Comparison of ENCODE assay signal across 9 mouse cellular contexts in genomic region chr5:32335172-32335571, GRCm38 (mm10).
A peak's percentile ranks its signal among the peaks of the same experiment; 100 is the strongest.
DNase-seq lines count a peak whose midpoint lies in the region; ATAC-seq and TF ChIP-seq lines count a peak whose summit lies in the region.
"Had no signal": no experiment of that assay in that cellular context is flagged by ENCODE, and none has a peak within 500 bp of the region (broad histone marks: within the 10 kb centered on the region; RNA-seq: fewer than 3 reads in every experiment).

No protein-coding gene starts in this region.

- no peak for TF ChIP-seq CTCF in intestine, postnatal 0 days (IDR thresholded peaks at IDR 0.05; ENCODE audit: low read depth)

- WGBS in intestine, postnatal 0 days, result 20% methylated on average over 6 of the region's 6 CpGs
- 32% methylated on average over 6 of the region's 6 CpGs for WGBS in limb, embryonic 14.5 days

- H3K9me3 ChIP-seq in intestine, postnatal 0 days (ENCODE audit: control insufficient read depth), result no peaks in the 10 kb centered on the region
- H3K9me3 ChIP-seq in limb, embryonic 14.5 days (ENCODE audit: control insufficient read depth, low read length), result no peaks in the 10 kb centered on the region
- H3K9me3 ChIP-seq: limb, embryonic 12.5 days had no signal

- no peak overlapping the region; the same call in 1 of the 2 replicates for H3K27ac ChIP-seq in intestine, postnatal 0 days (ENCODE audit: low read depth, low read length)
- H3K27ac ChIP-seq in limb, embryonic 14.5 days (replicated peaks; ENCODE audit: low read depth, low read length), result no peak overlapping the region
- H3K27ac ChIP-seq: limb, embryonic 12.5 days had no signal

- no peak for TF ChIP-seq POLR2A in limb, embryonic 14.5 days (IDR thresholded peaks at IDR 0.05; ENCODE audit: borderline replicate concordance, extremely low read depth, insufficient read depth, insufficient read length)

- DNase-seq in embryo, embryonic 10 days (ENCODE audit: low spot score), result peak; percentile 47
- DNase-seq in embryo, embryonic 9.5 days (ENCODE audit: extremely low spot score), result no peak
- DNase-seq in cerebellum, postnatal 14 days, result peak; percentile 99
- DNase-seq in heart, adult 8-10 months (ENCODE audit: low spot score), result peak; percentile 55
- no peak for DNase-seq in limb, embryonic 14.5 days (ENCODE audit: low spot score)
- DNase-seq in right cerebral cortex, postnatal 14 days, result peak; percentile 79
- DNase-seq in thymus, postnatal 14 days, result no peak

- H3K36me3 ChIP-seq in intestine, postnatal 0 days (ENCODE audit: control insufficient read depth, insufficient read depth), result no peaks in the 10 kb centered on the region
- H3K36me3 ChIP-seq in limb, embryonic 14.5 days (ENCODE audit: control insufficient read depth, insufficient read depth, low read length), result no peaks in the 10 kb centered on the region
- H3K36me3 ChIP-seq: limb, embryonic 12.5 days had no signal

- no peak overlapping the region for H3K4me3 ChIP-seq in intestine, postnatal 0 days (ENCODE audit: low read depth, low read length)
- H3K4me3 ChIP-seq in limb, embryonic 14.5 days (replicated peaks; ENCODE audit: low read length), result no peak overlapping the region
- H3K4me3 ChIP-seq: limb, embryonic 12.5 days had no signal

- peak; percentile 35; the same call in 1 of the 2 replicates for ATAC-seq in intestine, postnatal 0 days
- peak; percentile 55; the same call in 1 of the 2 replicates for ATAC-seq in limb, embryonic 14.5 days (ENCODE audit: low FRiP score, low read depth)

- H3K27me3 ChIP-seq in intestine, postnatal 0 days (replicated peaks; ENCODE audit: control insufficient read depth, insufficient read depth, low read length), result no peaks in the 10 kb centered on the region
- H3K27me3 ChIP-seq in limb, embryonic 14.5 days (ENCODE audit: control insufficient read depth, insufficient read depth, low read length), result no peaks in the 10 kb centered on the region
- H3K27me3 ChIP-seq: limb, embryonic 12.5 days had no signal

- no peak overlapping the region for H3K4me2 ChIP-seq in intestine, postnatal 0 days (replicated peaks; ENCODE audit: low read depth)
- H3K4me2 ChIP-seq in limb, embryonic 14.5 days (replicated peaks; ENCODE audit: low read depth, low read length, severe bottlenecking), result no peak overlapping the region
- H3K4me2 ChIP-seq: limb, embryonic 12.5 days had no signal

- H3K9ac ChIP-seq in intestine, postnatal 0 days (ENCODE audit: low read depth, low read length), result no peak overlapping the region
- H3K9ac ChIP-seq in limb, embryonic 14.5 days (ENCODE audit: low read depth, low read length, severe bottlenecking), result no peak overlapping the region
- H3K9ac ChIP-seq: limb, embryonic 12.5 days had no signal

- H3K4me1 ChIP-seq in intestine, postnatal 0 days (replicated peaks; ENCODE audit: control insufficient read depth, insufficient read depth, low read length), result peaks cover 6% of the 10 kb centered on the region; the same call in 1 of the 2 replicates
- H3K4me1 ChIP-seq in limb, embryonic 14.5 days (ENCODE audit: control insufficient read depth, insufficient read depth, low read length), result peaks cover 14% of the 10 kb centered on the region

Comparison
In these comparisons a context has a peak if more than half of its experiments do, and no peak if none do; other contexts are left out.
1. DNase-seq: peak in embryo, embryonic 10 days (single experiment), cerebellum, postnatal 14 days (2 of 2), heart, adult 8-10 months (single experiment) and right cerebral cortex, postnatal 14 days (single experiment); none in embryo, embryonic 9.5 days (single experiment), limb, embryonic 14.5 days (single experiment) and thymus, postnatal 14 days (single experiment).